Comparison of ENCODE assay signal across 12 mouse cellular contexts in genomic region chr10:92837572-92837971, GRCm38 (mm10).
DNase-seq lines count a peak whose midpoint lies in the region; ATAC-seq and TF ChIP-seq lines count a peak whose summit lies in the region.
"Had no signal": no experiment of that assay in that cellular context is flagged by ENCODE, and none has a peak within 500 bp of the region (broad histone marks: within the 10 kb centered on the region; RNA-seq: fewer than 3 reads in every experiment).

No protein-coding gene starts in this region.

- no peaks in the 10 kb centered on the region for H3K27me3 ChIP-seq in forebrain, postnatal 0 days (ENCODE audit: insufficient read depth, low read length)
- no peaks in the 10 kb centered on the region for H3K27me3 ChIP-seq in midbrain, embryonic 15.5 days (replicated peaks)
- H3K27me3 ChIP-seq: limb, embryonic 15.5 days had no signal

- no peak overlapping the region for H3K4me3 ChIP-seq in forebrain, postnatal 0 days (ENCODE audit: low read depth, low read length)
- no peak overlapping the region for H3K4me3 ChIP-seq in midbrain, embryonic 15.5 days
- H3K4me3 ChIP-seq: heart, embryonic 10.5 days; limb, embryonic 15.5 days had no signal

- H3K4me1 ChIP-seq in forebrain, postnatal 0 days (ENCODE audit: insufficient read depth), result no peaks in the 10 kb centered on the region
- H3K4me1 ChIP-seq in midbrain, embryonic 15.5 days, result no peaks in the 10 kb centered on the region
- H3K4me1 ChIP-seq: heart, embryonic 10.5 days; limb, embryonic 15.5 days had no signal

- WGBS in forebrain, postnatal 0 days, result 11% methylated on average over 5 of the region's 5 CpGs
- 21% methylated on average over 5 of the region's 5 CpGs for WGBS in midbrain, embryonic 15.5 days

- DNase-seq in adrenal gland, adult 2 months, result peak; percentile 15
- no peak for DNase-seq in adrenal gland, postnatal 25 days
- peak; percentile 67 to 70 for DNase-seq in cerebellum, postnatal 10 days
- peak; percentile 57 for DNase-seq in forebrain, postnatal 0 days
- DNase-seq in gastrocnemius, postnatal 4 days (ENCODE audit: low spot score in 2 of 2), result no peak
- DNase-seq in thymus, postnatal 4 days, result no peak
- DNase-seq: thymus, adult 2 months had no signal

- H3K36me3 ChIP-seq in forebrain, postnatal 0 days (ENCODE audit: insufficient read depth), result no peaks in the 10 kb centered on the region
- H3K36me3 ChIP-seq in midbrain, embryonic 15.5 days (replicated peaks), result no peaks in the 10 kb centered on the region
- H3K36me3 ChIP-seq: heart, embryonic 10.5 days; limb, embryonic 15.5 days had no signal

- no peak for TF ChIP-seq CTCF in forebrain, postnatal 0 days (IDR thresholded peaks at IDR 0.05; ENCODE audit: low read depth)

- no peaks in the 10 kb centered on the region for H3K9me3 ChIP-seq in forebrain, postnatal 0 days (ENCODE audit: low read length)
- H3K9me3 ChIP-seq in midbrain, embryonic 15.5 days, result no peaks in the 10 kb centered on the region
- H3K9me3 ChIP-seq: heart, embryonic 10.5 days; limb, embryonic 15.5 days had no signal

- no peak overlapping the region for H3K9ac ChIP-seq in forebrain, postnatal 0 days
- H3K9ac ChIP-seq in midbrain, embryonic 15.5 days, result no peak overlapping the region
- H3K9ac ChIP-seq: limb, embryonic 15.5 days had no signal

- no peak overlapping the region for H3K4me2 ChIP-seq in forebrain, postnatal 0 days (ENCODE audit: low read depth)
- no peak overlapping the region for H3K4me2 ChIP-seq in midbrain, embryonic 15.5 days
- H3K4me2 ChIP-seq: limb, embryonic 15.5 days had no signal

- peak; percentile 71 for ATAC-seq in forebrain, postnatal 0 days
- peak; percentile 69 for ATAC-seq in midbrain, embryonic 15.5 days (replicated peaks)
- no peak for ATAC-seq in megakaryocyte progenitor cell, adult 5-6 weeks (replicated peaks; ENCODE audit: poor library complexity)

- H3K27ac ChIP-seq in forebrain, postnatal 0 days (ENCODE audit: low read depth, low read length), result no peak overlapping the region
- no peak overlapping the region for H3K27ac ChIP-seq in midbrain, embryonic 15.5 days
- H3K27ac ChIP-seq: heart, embryonic 10.5 days; limb, embryonic 15.5 days; macrophage had no signal

Comparison
In these comparisons a context has a peak if more than half of its experiments do, and no peak if none do; other contexts are left out.
1. DNase-seq: peak in adrenal gland, adult 2 months (single experiment), cerebellum, postnatal 10 days (2 of 2) and forebrain, postnatal 0 days (single experiment); none in adrenal gland, postnatal 25 days (single experiment), gastrocnemius, postnatal 4 days (0 of 2) and thymus, postnatal 4 days (single experiment).